Mouse (Mus musculus) spleen, adult 2 months (tissue): ENCODE measurements around the gene C4b. TPM values are rescaled to one million over a fixed set of nuclear protein-coding genes. Genes with fewer than 3 reads are reported as not detected.

ENCODE experiments used
- DNase-seq, 2 experiments: peaks; one replicate each; pipeline versions ENCODE4 v3.0.0 to v3.0.0-alpha.2; 2012 to 2021; ENCODE audit warnings: low spot score in 2 of 2, low read depth in 1 of 2
- H3K27ac ChIP-seq: fragments of 200-500 bp; 2 replicates; pipeline ENCODE4 v1.5.1; 2012; ENCODE audit warnings: low read length, inconsistent platforms; ENCODE audit not compliant: insufficient read depth
- H3K27me3 ChIP-seq: fragments of 200-500 bp; 2 replicates; pipeline ENCODE4 v1.6.1; 2012; ENCODE audit warnings: mild to moderate bottlenecking, moderate library complexity, low read length, inconsistent platforms; ENCODE audit not compliant: control insufficient read depth, insufficient read depth
- H3K36me3 ChIP-seq: fragments of 200-500 bp; 2 replicates; pipeline ENCODE4 v1.6.1; 2012; ENCODE audit warnings: mild to moderate bottlenecking, low read length, inconsistent platforms; ENCODE audit not compliant: control insufficient read depth, insufficient read depth
- H3K4me1 ChIP-seq: fragments of 200-500 bp; 2 replicates; pipeline ENCODE4 v1.6.1; 2011; ENCODE audit warnings: inconsistent platforms; ENCODE audit not compliant: control insufficient read depth, insufficient read depth, insufficient read length
- H3K4me3 ChIP-seq: fragments of 200-500 bp; 2 replicates; pipeline ENCODE4 v1.5.1; 2011; ENCODE audit warnings: mild to moderate bottlenecking, inconsistent platforms; ENCODE audit not compliant: insufficient read depth, insufficient read length; ENCODE audit errors: extremely low read depth
- CTCF ChIP-seq: fragments of 200-500 bp; IDR thresholded peaks from 2 replicates; pipeline ENCODE4 v1.5.1; 2011; ENCODE audit warnings: mild to moderate bottlenecking, inconsistent platforms; ENCODE audit not compliant: insufficient read depth, insufficient read length, insufficient replicate concordance; ENCODE audit errors: extremely low read depth
- POLR2A ChIP-seq: fragments of 200-500 bp; IDR thresholded peaks from 2 replicates; pipeline ENCODE4 v1.6.1; 2011; ENCODE audit warnings: low read depth, low read length, inconsistent platforms
- WGBS: fragments of 180-500 bp; shearing (Covaris S2); methylation state at CpG from one replicate; pipeline ENCODE4 v1.1.7; 2018; 5-methylcytosine and 5-hydroxymethylcytosine counted together
- polyA plus RNA-seq: library from polyadenylated mRNA; depleted of rRNA; stranded (reverse); fragments of >200 nt; gene quantifications from 2 replicates; pipeline ENCODE4 v1.2.3, GENCODE M21; 2012; rRNA removed

The C4b gene
- polyA plus RNA-seq, 1 experiment, result 68.8 TPM

DNA sequence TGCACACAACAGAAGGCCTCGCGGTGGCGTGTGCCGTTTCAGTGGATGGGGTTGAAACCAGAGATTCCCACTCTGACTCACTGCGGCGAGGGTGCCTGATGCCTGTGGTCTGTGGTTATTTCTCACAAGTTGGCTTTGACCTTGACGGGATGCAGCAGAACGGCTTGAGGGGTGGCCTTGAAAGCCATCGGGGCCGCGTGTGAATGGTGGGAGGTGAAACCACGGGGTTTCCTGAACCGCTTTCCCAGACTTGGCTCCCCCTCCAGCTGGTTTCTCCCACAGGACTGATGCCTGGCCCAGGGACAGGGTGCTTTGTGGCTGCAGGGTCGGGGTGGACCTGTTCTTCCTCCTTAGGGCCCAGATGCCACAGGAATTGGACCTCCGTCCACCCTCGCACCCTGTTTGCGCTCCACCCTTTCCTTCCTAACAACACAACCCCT, 62.5 kb downstream of the C4b start:
- H3K27me3 ChIP-seq, result no peaks in the 10 kb centered on the region; the same call in 1 of the 2 replicates
- H3K4me3 ChIP-seq, result no peak overlapping the region
- WGBS, result 3% methylated on average over 17 of the region's 17 CpGs
- DNase-seq, result no peak
- TF ChIP-seq CTCF (no peak), POLR2A (no peak)
- H3K36me3 ChIP-seq, result no peaks in the 10 kb centered on the region
- H3K27ac ChIP-seq, result no peak overlapping the region
- peaks cover 4% of the 10 kb centered on the region; the same call in 1 of the 2 replicates for H3K4me1 ChIP-seq

DNA sequence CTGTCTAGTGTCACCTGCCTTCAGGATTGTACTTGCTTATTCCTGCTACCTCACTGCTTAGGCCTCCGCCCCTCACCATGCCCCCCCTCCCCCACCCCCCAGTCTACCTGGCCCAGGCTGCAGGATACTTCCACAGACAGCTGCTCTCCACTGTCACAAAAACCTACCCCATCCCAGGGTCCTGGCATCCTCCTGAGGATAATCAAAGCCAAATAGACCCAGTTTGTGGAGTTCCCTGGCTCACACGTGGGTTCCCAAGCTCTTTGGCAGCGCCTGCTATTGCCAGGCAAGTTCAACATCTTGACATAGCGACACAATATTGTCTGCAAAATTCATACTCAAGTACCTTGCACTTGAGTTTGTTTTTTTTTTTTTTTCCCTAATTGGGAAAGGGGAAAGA, 63.1 kb downstream of the C4b start:
- H3K27me3 ChIP-seq, result no peaks in the 10 kb centered on the region; the same call in 1 of the 2 replicates
- no peak overlapping the region for H3K27ac ChIP-seq
- H3K4me1 ChIP-seq, result peaks cover 4% of the 10 kb centered on the region; the same call in 1 of the 2 replicates
- H3K4me3 ChIP-seq, result no peak overlapping the region
- H3K36me3 ChIP-seq, result no peaks in the 10 kb centered on the region
- 58% methylated on average over 4 of the region's 4 CpGs for WGBS
- TF ChIP-seq CTCF (no peak), POLR2A (no peak)
- DNase-seq, result no peak

DNA sequence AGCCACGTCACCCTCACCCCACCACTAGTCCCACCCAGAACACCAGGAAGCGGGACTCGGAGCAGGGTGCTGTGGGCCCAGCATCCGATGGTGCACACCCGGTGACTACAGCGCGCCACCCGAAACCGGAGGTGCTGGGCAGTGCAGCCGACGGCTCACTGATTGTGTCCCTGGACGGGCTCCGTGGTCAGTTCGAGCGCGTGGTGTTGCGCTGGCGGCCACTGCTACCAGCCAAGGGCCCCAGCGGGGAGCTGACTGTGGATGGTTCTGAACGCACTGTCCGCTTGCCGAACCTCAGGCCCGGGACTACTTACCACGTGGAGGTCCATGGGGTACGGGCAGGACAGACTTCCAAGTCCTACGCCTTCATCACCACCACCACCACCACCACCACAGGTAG, 63.5 kb downstream of the C4b start:
- Histone ChIP-seq H3K27me3 (no peaks in the 10 kb centered on the region; the same call in 1 of the 2 replicates), H3K36me3 (no peaks in the 10 kb centered on the region), H3K4me3 (no peak overlapping the region), H3K4me1 (peaks cover 4% of the 10 kb centered on the region; the same call in 1 of the 2 replicates), H3K27ac (no peak overlapping the region)
- WGBS, result 84% methylated on average over 26 of the region's 26 CpGs
- TF ChIP-seq POLR2A, result no peak
- no peak for TF ChIP-seq CTCF
- no peak for DNase-seq

Other genes with a start within 250 kb of the C4b start
- gene Btnl6, start 226.5 kb downstream of the C4b start, polyA plus RNA-seq, result 0.55 and 0.68 TPM in 2 replicates
- 9.6 and 12.7 TPM in 2 replicates for gene Notch4, start 179.6 kb downstream of the C4b start, polyA plus RNA-seq
- 68.8 and 91.0 TPM in 2 replicates for gene Gpsm3, start 154.1 kb downstream of the C4b start, polyA plus RNA-seq
- gene Pbx2, start 152.6 kb downstream of the C4b start, polyA plus RNA-seq, result 60.4 and 69.5 TPM in 2 replicates
- gene Ager, start 146.0 kb downstream of the C4b start, polyA plus RNA-seq, result 5.2 and 5.3 TPM in 2 replicates
- 54.1 and 61.8 TPM in 2 replicates for gene Rnf5, start 140.2 kb downstream of the C4b start, polyA plus RNA-seq
- gene Agpat1, start 139.6 kb downstream of the C4b start, polyA plus RNA-seq, result 156 and 187 TPM in 2 replicates
- 3.2 and 3.9 TPM in 2 replicates for gene Egfl8, start 127.9 kb downstream of the C4b start, polyA plus RNA-seq
- 31.7 and 36.3 TPM in 2 replicates for gene Ppt2, start 115.4 kb downstream of the C4b start, polyA plus RNA-seq
- gene Prrt1, start 114.3 kb downstream of the C4b start, polyA plus RNA-seq, result 9.5 and 9.9 TPM in 2 replicates
- 1.4 and 1.6 TPM in 2 replicates for gene Fkbpl, start 99.1 kb downstream of the C4b start, polyA plus RNA-seq
- gene Atf6b, start 96.7 kb downstream of the C4b start, polyA plus RNA-seq, result 76.4 and 102 TPM in 2 replicates
- gene Tnxb, start 73.3 kb downstream of the C4b start, polyA plus RNA-seq, result 34.1 and 34.4 TPM in 2 replicates
- 3.7 and 5.4 TPM in 2 replicates for gene Cyp21a1, start 60.7 kb upstream of the C4b start, polyA plus RNA-seq
- 31.6 and 37.7 TPM in 2 replicates for gene Stk19, start 93.1 kb upstream of the C4b start, polyA plus RNA-seq
- 54.2 and 68.3 TPM in 2 replicates for gene Dxo, start 93.1 kb upstream of the C4b start, polyA plus RNA-seq
- 81.7 and 110 TPM in 2 replicates for gene Skiv2l, start 106.3 kb upstream of the C4b start, polyA plus RNA-seq
- gene Nelfe, start 106.5 kb upstream of the C4b start, polyA plus RNA-seq, result 14.1 and 15.0 TPM in 2 replicates
- 22.8 and 25.3 TPM in 2 replicates for gene Cfb, start 118.6 kb upstream of the C4b start, polyA plus RNA-seq
- 12.0 and 13.1 TPM in 2 replicates for gene Zbtb12, start 135.6 kb upstream of the C4b start, polyA plus RNA-seq
- 0.04 TPM in 1 of 2 replicates, not detected in the other for gene Gm20547, start 138.2 kb upstream of the C4b start, polyA plus RNA-seq
- 15.9 and 16.0 TPM in 2 replicates for gene C2, start 154.4 kb upstream of the C4b start, polyA plus RNA-seq
- gene Ehmt2, start 154.6 kb upstream of the C4b start, polyA plus RNA-seq, result 200 and 246 TPM in 2 replicates
- 0.05 and 0.08 TPM in 2 replicates for gene Slc44a4, start 170.6 kb upstream of the C4b start, polyA plus RNA-seq
- 45.8 and 47.5 TPM in 2 replicates for gene Neu1, start 187.4 kb upstream of the C4b start, polyA plus RNA-seq
- gene Hspa1b, start 215.4 kb upstream of the C4b start, polyA plus RNA-seq, result 7.6 and 12.5 TPM in 2 replicates
- gene Gm20481, start 226.0 kb upstream of the C4b start, polyA plus RNA-seq, result not detected in 2 replicates
- gene Hspa1a, start 228.3 kb upstream of the C4b start, polyA plus RNA-seq, result 4.2 and 6.7 TPM in 2 replicates
- 0.05 and 0.06 TPM in 2 replicates for gene Hspa1l, start 228.8 kb upstream of the C4b start, polyA plus RNA-seq
- 60.7 and 65.2 TPM in 2 replicates for gene Lsm2, start 238.0 kb upstream of the C4b start, polyA plus RNA-seq